Mouse (Mus musculus): ENCODE results near the gene Actr3b. TPM values are rescaled to one million over a fixed set of nuclear protein-coding genes. Genes with fewer than 3 reads are reported as not detected.
"Not testable (repeated sequence)": the region's sequence is repeated elsewhere in the genome, so short reads cannot be mapped to it uniquely, and the experiment has no call there.

Actr3b gene
- total RNA-seq, 1 experiment from 2014 or later: 6.1 TPM

DNA sequence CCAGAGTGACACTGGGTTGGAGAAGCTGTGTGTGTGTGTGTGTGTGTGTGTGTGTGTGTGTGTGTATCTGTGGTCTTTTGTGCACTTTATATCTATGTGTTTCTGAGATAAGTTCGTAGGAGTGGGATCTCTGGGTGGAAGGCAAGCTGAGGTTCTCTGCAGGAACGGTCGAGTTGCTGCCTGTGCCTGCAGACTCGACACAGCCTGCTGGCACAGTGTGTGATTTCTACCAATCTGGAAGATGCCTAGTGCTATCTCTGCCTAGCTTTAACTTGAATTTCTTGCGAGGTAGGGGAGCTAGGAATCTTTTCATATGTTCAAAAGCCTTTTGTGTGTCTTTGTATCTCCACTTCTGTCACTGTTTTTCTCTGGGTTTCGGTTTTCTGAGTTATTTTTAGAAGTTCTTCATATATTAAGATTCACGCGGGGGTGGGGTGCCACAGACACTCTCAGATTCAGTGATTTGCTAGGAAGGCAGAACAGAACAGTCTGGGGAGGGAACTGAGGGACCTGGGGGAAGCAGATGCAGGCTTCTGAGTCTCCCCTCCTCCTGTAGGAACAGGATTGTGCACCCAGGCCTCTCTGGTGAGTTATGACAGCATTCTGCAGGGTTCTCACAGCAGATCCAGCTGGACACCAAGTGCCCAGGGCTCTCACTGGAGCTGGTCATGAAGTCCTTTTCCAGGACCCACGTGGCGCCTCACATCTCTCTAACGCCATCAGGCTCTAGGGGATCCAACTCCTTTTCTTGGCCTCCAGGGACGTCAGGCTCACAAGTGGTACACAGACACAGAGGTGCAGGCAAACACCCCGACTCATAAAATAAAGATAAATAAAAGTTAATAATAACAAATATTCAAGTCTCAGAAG lies 14.4 kb downstream of the Actr3b start:
- no peak for DNase-seq

DNA sequence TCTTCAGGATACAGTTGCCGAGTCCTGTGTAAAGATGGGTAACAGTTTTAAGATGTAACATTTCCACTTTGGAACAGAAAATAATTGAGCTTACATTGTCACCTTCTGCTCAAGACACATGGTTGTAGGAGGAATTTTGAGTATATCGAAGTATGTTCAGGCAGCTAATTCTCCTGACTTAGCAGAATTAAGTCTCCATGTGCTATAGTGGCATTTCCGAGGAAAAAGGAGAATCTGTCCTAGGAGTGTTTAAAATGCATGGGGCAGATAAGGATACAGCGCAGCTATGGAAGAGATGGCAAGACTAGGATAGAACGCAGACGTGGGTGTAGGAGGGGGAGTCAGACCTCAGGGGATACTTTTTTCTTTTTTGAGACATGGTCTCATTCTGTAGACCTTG lies 31.8 kb downstream of the Actr3b start:
- DNase-seq: no peak

DNA sequence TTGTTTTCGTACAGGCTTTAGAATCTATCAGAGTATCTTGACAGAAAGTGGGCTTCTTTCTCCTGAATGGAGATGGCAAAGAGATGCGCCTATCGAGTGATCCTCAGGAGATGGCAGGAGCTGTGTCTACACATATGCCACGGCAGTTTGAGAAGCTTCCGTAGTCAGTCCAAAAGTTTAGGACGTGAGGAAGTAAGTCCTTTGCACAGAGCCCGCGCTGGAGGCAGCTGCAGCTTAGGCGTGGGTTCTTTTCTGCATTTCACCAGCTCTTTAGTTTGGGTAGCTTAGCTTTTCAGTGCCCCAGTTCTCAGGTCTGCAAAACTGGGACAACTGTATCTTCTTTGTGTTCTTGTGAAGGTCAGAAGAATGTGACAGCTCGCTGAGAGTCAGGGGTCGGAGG lies 38.0 kb downstream of the Actr3b start:
- no peak for DNase-seq

DNA sequence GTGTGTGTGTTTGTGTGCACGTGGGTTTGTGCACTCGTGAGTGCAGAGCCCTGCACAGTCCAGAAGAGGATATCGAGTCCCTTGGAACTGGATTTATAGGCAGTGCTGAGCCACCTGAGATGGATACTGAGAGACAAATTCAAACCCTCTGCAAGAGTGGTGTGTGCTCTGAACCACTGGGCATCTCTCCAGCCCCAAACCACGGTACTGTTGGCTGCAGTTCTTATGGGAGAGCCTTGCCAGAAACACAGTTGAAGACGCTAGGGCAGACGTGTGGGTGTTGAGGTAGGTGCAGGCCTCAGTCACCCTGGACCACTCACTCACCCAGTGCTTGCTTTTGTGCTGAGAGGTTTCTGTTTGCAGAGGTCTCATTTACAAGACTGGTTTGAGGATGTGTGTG lies 41.1 kb downstream of the Actr3b start:
- peak; percentile 26 for DNase-seq

DNA sequence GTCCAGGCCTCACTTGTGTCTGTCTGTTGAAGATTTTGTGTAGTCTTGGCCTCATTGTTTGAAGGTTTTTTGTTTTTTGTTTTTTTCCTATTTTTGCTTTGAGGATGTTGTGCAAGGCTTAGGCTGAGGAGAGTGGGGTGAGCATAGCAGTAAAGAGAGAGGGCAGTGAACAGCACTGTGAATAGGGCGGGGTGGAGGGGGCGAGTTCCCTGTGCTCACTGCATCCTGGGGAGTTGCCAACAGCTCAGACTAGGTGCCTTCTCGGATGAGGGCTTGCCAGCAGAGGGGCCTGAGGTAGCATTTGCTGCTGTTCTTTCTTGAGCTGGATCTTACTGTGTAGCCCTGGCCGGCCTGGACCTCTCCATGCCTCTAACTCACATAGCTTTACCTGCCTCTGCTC lies 41.9 kb downstream of the Actr3b start:
- no peak for DNase-seq

DNA sequence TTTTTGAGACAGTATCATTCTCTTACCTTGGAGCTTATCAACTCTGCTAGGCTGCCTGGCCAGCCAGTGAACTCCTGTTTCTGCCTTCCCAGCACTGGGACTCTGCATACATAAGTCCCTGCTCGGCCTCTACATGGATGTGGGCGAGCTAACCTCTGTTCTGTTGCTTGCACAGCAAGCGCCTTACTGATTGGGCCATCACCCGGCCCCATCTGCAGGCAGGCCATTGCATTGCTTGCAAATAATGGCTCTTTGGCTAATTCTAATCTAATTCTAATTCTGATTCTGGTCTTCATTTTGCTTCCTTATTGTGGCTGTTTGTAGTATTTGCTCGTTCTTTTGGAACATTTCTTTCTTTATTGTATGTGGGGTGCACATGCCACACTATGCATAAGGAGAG lies 44.8 kb downstream of the Actr3b start:
- DNase-seq: no peak

DNA sequence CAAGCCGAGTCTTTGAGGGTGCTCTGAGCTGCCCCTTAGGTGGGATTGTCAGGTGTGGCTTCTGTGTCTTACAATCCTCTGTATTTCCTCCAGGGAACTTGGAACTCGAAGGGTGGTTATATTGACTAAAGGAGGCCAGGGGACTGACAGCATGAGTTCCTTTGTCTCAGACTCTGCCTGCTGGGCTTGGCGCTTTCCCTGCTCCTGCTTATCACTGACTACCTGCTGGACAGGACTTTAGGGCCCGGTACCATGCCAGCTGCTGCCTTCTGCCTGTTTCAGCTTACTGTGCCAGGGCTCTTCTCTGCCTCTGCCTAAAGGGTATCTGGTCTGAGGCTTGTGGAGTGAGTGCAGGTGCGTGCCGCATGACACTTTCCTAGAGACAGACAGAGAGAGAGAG lies 53.1 kb downstream of the Actr3b start:
- DNase-seq: no peak

DNA sequence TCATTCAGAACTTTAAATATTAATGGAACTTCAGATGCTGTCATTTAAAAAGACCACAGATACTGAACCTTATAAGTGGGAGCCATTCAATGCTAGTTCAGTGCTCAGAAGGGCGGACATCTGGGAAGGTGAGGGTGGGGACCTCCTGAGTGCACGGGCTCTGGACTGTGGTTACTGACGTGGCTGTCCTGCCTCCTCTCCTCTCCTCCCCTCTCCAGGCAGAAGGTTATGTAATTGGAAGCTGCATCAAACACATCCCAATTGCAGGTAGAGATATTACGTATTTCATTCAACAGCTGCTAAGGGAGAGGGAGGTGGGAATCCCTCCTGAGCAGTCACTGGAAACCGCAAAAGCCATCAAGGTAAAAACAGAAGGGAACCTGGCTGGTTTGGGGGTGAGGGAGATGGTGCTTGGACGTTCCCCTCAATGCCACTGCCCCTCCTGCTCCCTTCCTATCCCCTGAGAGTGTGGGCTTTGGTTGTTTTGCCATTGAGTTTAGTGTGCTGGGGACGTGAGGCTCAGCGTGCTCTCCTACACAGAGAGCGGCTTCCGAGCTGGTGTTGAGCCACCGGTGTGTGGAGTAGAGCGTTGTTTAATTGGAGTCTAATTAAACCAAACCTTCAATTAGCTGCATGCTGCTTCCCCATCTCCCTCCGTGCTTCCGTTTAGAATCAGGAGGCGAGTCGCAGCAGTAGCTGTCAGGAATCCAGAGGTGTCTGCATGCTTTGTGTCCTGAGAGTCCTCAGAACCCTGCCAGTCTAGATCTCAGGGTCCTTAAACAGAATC lies 69.7 kb downstream of the Actr3b start:
- DNase-seq: no peak

DNA sequence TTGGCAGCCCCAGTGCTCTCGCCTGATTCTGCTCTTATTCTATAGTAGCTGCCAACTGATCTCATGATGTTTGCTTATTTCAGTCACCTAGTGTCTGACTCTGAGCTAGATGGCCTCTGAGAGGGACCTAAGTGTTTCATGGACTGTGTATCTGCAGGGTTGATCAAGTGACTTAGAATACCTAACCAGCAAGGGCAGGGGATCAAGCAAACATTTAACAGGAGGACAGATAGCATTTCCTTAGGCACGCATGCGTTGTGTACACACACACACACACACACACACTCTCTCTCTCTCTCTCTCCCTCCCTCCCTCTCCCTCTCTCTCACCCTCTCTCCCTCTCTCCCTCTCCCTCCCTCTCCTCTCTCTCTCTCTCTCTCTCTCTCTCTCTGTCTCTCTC lies 71.0 kb downstream of the Actr3b start:
- no peak for DNase-seq

DNA sequence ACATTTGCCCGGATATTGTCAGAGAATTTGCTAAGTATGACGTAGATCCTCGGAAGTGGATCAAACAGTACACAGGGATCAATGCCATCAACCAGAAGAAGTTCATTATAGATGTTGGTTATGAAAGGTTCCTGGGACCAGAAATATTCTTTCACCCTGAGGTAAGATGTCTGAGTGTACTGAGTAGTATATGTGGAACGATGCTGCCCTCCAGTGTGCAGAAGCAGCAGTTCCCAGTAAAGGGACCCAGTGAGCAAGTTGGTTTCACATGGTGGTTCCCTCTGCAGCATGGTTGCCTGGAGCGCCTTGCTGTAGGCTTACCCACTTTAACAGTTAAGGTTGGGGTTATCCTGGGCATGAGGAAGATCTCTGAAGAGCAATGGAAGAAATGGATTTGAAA lies 71.8 kb downstream of the Actr3b start:
- peak; percentile 42 for DNase-seq

DNA sequence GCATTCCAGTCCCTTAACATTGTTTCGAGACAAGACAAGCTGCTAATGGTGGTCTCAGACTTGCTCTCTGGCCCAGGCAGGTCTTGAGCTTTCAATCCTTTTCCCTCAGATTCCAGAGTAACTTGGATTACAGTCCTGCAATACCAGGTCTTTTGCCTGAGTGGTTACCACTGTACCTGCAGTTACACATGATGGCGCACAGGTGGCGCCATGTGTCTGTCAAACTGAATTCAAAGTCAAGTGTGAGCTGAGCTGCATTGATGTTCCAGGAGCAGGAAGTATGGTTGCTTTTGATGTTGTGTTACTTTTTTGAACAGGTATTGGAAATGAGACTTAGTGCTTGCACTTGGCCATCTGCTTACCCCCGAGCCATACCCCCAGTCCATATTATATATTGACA lies 79.6 kb downstream of the Actr3b start:
- DNase-seq: peak; percentile 37

DNA sequence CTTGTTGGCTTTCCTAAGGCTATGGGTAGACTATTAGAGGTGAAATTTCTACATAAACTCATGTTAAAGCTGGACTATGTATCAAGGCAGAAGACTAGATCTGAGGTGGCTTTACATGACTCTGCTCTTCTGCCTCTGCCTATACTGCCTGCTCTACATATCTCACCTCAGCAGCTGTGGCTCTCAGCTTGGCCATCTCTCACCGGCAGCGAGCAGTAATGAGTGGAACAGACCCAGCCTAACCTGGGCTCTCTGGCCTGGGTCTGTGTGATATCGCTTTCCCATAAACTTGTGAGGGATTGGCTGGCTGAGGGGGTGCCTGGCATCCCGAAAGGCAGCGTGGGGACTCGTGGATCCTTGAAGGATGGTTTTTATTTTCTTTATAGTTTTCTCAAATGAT lies 86.8 kb downstream of the Actr3b start:
- DNase-seq: no peak

DNA sequence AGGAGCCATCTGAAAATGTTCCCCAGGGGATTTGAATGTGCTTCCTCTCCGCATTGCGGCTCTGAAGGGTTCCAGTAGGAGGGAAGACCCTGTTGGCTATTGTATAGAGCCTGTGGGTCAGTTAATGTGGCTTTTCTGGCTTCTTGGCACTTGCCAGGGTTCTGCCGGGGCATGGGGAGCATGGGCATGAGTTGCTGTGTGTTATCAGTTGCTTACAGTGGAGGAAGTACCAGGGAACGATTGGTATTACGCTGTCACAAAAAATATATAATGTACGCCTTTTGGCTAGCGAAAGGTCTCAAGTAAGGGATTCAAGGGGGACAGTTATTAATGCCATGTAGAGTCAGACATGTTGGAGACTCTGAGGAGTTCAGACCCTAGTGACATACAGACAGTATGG lies 87.4 kb downstream of the Actr3b start:
- DNase-seq: no peak

DNA sequence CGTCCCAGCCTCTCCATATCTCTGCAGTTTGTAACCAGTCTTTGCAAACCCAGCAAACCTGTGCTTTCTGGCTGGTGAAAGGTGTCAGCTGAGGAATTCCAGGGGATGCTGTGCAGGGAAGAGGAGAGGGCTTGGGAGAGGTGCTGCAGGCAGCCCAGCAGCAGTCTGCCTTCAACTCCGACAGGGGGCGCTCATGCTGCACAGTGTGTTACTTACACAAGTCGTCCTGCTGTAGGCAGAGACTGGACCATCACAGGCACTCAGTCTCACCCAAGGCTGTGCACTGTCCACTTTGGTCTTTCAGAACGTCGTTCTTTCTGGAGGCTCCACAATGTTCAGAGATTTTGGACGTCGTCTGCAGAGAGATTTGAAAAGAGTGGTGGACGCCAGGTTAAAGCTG lies 88.3 kb downstream of the Actr3b start:
- peak; percentile 74 for DNase-seq

DNA sequence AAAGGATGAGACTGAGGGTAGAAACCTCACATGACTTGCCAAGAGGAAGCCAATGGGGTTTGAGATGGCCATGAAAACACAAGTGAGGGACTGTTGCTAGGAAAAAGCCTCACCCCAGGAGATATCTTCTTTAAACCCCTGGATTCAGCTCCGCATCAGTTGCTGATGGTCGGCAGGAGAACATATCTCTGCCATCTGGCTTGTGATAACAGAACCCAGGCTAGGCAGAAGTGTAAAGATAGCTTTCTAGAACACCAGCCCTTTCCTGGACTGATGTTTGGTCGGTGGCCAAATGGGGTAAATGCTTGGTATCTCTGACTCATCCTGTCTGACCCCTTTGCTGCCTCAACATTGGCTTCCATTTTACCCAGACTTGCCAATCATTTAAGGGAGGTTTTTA lies 106.4 kb downstream of the Actr3b start:
- DNase-seq: no peak

DNA sequence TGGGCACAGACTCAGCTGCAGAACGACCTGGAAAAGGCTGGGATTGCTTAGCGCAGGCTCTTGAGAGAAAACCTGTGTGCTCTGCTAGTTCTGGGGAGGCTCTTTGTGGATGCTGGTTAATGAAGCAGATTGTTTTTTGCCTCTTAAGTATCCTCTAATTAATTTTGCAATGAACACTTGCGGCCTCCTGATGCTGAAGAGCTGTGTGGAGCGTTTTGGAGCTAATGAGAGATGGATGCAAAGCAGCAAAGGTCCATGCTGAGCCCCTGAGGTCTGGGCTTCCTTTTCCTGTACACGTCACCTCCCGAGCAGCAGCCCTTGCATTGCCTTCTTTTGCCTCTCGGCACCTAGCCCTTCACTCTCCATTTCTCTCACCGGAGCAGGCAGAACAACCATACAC lies 110.1 kb downstream of the Actr3b start:
- no peak for DNase-seq

DNA sequence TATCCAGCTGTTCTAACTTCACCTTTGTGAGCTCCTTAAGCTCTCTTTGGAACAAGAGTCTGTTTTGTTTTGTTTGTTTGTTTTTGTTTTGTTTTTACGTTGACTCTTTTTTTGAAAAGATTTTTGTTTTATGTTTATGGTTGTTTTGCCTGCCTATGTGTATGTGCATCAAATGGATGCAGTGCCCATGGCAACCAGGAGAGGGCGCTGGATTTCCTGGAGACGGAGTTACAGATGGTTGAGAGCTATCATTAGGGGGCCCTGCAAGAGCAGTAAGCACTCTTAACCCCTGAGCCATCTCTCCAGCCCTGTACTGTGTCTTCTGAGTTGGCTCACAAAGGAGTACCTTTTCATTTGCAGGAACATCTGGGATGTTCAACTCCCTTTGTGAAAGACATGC lies 110.8 kb downstream of the Actr3b start:
- DNase-seq: no peak

DNA sequence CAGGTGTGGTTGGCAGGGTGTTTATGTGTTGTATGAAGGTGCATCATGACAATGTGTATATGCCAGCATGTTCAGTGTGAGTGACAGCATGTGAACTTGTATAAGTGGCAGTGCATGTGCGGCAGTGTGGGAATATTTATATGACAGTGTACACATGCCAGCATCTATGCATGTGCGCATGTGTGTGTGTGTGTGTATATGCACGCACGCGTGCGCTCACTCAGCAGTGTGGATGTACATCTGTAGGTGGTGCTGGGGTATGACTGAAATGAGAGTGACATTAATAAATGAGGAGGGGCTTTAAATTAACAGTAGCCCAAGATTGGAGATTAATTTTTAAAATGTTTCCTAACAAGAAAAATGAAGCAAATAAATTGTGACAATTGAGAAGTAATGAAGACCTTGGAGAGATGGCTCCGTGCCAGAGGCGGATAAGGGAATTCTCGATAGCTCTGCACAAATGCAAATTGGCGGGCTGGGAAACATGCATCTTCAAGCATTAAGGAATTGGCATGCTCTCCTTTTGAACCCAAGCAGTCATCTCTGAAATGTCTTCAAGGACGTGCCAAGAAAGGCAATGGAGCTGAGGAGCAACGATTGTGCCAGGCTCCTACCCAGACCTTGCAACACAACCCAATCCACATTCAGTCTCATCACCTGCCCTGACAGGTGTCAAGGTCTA lies 111.7 kb downstream of the Actr3b start:
- DNase-seq: peak; percentile 24

DNA sequence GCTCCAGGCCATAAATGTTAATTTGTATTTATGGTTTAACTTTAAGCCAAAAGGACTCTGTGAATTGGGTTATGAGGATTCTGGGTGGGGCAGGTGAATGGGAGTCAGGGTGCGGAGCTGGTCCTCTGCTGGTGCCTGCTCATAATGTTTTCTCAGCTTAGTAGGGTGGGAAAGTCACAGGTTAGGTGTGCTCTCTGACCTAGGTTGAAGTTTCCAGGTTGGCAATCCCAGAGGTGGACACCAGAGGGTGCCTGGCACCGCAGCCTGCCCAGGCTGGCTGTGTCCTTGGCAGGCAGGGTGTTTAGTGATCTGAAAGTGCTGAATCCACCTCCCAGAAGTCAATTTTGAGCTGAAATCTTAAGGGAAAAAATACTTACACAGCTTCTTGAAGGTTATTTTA lies 113.2 kb downstream of the Actr3b start:
- DNase-seq: peak; percentile 50

DNA sequence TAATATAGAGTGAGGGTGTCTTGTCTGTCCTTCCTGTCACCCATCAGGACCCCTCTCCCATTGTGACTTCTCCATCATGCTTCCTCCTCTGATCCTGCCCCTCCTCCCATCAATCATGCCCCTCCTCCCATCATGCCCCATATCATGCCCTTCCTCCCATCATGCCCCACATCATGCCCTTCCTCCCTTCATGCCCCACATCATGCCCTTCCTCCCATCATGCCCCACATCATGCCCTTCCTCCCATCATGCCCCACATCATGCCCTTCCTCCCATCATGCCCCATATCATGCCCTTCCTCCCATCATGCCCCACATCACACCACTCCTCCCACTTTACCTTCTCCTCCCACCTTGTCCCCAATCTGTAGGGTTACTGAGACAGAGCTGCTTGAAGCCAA lies 116.1 kb downstream of the Actr3b start:
- not testable (repeated sequence) for DNase-seq

DNA sequence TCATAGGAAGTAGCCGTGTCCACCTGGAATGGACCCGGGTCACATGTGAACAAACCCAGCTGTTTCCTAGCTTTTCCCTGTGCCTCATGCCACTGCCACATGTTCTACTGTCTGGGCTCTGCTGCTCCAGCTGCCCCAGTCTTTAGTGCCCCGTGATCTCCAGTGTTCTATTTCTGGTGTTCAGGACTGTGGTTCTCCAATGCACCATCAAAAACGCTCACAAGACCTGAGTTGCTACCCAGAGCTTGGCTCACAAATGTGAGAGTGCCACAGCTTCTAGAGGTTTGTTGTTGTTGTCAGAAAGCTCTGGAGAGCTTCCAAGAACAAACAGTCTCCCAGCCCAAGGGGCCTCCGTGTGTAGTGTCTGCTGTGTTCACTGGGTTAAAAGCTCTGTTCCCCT lies 117.5 kb downstream of the Actr3b start:
- no peak for DNase-seq

DNA sequence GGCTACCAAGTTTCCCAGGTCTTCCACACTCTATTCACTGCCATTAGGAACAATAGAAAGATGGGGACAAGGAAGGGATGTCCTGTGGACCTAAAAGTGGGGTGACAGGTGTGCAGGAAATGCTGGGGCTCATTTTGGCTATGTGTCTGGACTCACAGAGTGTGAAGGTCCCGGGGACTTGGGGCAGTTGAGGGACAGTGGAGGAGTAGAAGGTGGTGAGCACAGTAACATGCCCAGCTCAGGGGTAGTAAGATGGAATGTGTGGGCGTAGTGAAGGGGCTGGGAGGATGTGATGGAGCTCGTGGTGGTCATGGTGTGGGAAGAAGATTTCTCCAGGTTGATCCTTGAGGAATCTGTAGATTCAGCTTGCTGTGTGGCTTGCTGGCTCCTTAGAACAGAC lies 118.2 kb downstream of the Actr3b start:
- DNase-seq: no peak

DNA sequence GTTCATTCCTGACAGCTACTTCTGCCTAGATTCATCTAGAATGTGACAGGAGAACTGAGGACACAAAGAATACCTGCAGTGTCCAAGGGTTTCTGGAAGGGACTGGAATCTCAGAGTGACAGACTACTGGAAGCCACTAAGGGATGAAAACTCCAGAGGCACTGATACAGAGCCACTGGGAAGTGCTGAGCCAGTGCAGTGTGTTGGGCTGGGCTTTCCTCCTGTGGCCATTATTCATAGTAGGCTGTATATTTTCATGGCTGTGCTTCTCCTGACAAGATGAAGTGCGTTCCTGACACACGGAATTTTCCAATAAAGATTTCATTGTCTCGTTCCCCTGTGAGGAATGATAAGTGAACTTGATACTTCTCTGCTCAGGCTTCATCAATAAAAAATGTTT lies 126.9 kb downstream of the Actr3b start:
- no peak for DNase-seq

Measured in adrenal gland, postnatal 25 days (tissue).